Mouse (Mus musculus): ENCODE results near the gene Sh3bgrl2. TPM values are rescaled to one million over a fixed set of nuclear protein-coding genes. Genes with fewer than 3 reads are reported as not detected.

Gene Sh3bgrl2
- polyA plus RNA-seq, 1 experiment = 5.8 TPM

DNA sequence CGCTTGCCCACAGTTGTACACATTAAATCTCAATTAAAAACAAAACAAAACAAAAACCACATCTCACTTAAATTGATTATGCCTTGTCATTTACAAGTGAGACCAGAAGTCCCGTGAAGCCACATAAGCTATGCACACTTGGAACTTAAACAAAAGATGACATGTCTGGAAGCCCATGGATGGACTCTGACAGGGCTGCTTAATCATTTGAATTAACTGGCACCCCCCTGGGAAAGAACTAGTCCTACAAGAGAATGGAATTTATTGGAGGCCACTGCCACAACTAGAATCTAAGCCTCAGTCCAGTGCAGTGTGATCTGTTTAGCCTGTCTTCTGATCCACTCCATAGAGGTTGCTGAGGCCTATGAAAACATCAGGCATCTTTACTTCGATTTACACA lies 23.2 kb downstream of the Sh3bgrl2 start:
- TF ChIP-seq POLR2A (IDR thresholded peaks at IDR 0.05; ENCODE audit: control insufficient read depth, low read depth, low read length) (no peak), CTCF (IDR thresholded peaks at IDR 0.05; ENCODE audit: control insufficient read depth, insufficient read depth, insufficient replicate concordance, low read depth, low read length) (no peak)
- H3K4me3 ChIP-seq (ENCODE audit: control insufficient read depth, low read depth, low read length) = no peak overlapping the region
- H3K4me1 ChIP-seq (ENCODE audit: control insufficient read depth, insufficient read depth, low read length) = no peaks in the 10 kb centered on the region
- H3K36me3 ChIP-seq (ENCODE audit: control insufficient read depth, insufficient read depth, low read length) = no peaks in the 10 kb centered on the region
- H3K27ac ChIP-seq (ENCODE audit: control insufficient read depth, insufficient read depth, low read depth, low read length) = no peak overlapping the region
- no peaks in the 10 kb centered on the region for H3K27me3 ChIP-seq (ENCODE audit: control insufficient read depth, insufficient read depth, low read length)

DNA sequence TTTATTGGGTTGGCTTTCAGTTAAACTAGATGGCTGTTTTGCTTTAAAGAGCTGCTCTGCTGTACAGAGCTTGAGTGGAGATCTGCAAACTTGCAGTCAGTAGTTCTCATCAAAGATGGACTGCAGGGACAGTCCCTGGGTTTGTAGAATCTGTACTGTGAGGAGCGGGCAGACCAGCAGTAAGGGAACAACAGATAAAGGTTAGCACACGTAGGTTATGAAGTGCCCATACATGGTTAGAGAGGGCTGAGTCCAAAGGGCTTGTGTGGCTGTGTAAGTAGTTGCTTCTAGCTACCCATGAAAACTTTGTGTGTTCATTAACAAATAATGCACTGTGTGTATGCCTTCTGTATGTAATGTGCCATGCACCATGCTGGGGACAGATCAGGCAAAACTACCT lies 24.2 kb downstream of the Sh3bgrl2 start:
- Histone ChIP-seq H3K4me3 (ENCODE audit: control insufficient read depth, low read depth, low read length) (no peak overlapping the region), H3K27me3 (ENCODE audit: control insufficient read depth, insufficient read depth, low read length) (no peaks in the 10 kb centered on the region), H3K27ac (ENCODE audit: control insufficient read depth, insufficient read depth, low read depth, low read length) (no peak overlapping the region), H3K36me3 (ENCODE audit: control insufficient read depth, insufficient read depth, low read length) (no peaks in the 10 kb centered on the region), H3K4me1 (ENCODE audit: control insufficient read depth, insufficient read depth, low read length) (no peaks in the 10 kb centered on the region)
- TF ChIP-seq POLR2A (IDR thresholded peaks at IDR 0.05; ENCODE audit: control insufficient read depth, low read depth, low read length) = no peak
- TF ChIP-seq CTCF (IDR thresholded peaks at IDR 0.05; ENCODE audit: control insufficient read depth, insufficient read depth, insufficient replicate concordance, low read depth, low read length) = no peak

DNA sequence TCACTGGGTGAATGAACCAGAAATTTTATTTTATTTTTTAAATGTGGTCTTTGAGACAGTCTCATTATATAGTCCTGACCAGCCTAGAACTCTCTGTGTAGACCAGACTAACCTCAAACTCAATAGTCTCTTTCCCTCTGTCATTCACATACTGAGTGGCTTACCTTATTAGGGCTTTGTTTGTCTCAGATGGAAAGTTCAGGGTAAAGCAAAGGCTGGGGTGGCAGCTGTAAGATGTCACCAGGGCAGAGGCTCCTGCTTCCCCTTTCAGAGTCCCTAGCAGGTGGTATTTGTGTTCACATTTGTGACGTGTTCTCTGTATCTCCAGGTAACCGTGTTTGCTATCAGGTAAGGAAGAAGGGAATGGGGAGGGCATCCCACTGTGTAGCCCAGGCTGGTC lies 24.7 kb downstream of the Sh3bgrl2 start:
- TF ChIP-seq CTCF (IDR thresholded peaks at IDR 0.05; ENCODE audit: control insufficient read depth, insufficient read depth, insufficient replicate concordance, low read depth, low read length) = no peak
- TF ChIP-seq POLR2A (IDR thresholded peaks at IDR 0.05; ENCODE audit: control insufficient read depth, low read depth, low read length) = no peak
- H3K36me3 ChIP-seq (ENCODE audit: control insufficient read depth, insufficient read depth, low read length) = no peaks in the 10 kb centered on the region
- H3K27me3 ChIP-seq (ENCODE audit: control insufficient read depth, insufficient read depth, low read length) = no peaks in the 10 kb centered on the region
- no peaks in the 10 kb centered on the region for H3K4me1 ChIP-seq (ENCODE audit: control insufficient read depth, insufficient read depth, low read length)
- no peak overlapping the region for H3K4me3 ChIP-seq (ENCODE audit: control insufficient read depth, low read depth, low read length)
- H3K27ac ChIP-seq (ENCODE audit: control insufficient read depth, insufficient read depth, low read depth, low read length) = no peak overlapping the region

- H3K27ac ChIP-seq (ENCODE audit: control insufficient read depth, insufficient read depth, low read depth, low read length) = no peak overlapping the region
- TF ChIP-seq CTCF (IDR thresholded peaks at IDR 0.05; ENCODE audit: control insufficient read depth, insufficient read depth, insufficient replicate concordance, low read depth, low read length) = no peak
- H3K4me1 ChIP-seq (ENCODE audit: control insufficient read depth, insufficient read depth, low read length) = no peaks in the 10 kb centered on the region
Measured at GRCm38 (mm10) chr9:83573588-83573987, 25.5 kb downstream of the Sh3bgrl2 start.

DNA sequence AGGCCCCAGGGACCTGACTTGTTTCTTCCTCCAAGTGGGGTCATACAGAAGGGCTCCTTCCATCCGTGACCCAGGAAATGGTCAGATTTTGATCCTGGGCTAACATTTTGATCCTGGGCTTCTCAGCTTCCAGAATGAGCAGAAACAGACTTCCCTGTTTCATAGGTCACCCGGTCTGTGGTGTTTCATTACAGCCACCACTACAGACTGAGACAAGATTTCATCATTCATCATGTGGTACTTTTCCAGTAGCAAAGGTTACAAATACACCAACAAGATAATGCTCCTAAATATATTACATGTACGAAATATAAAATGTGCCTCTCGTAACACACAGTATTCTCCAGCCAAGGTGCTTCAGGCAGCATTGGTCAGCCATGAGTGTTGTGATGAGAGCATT lies 27.3 kb downstream of the Sh3bgrl2 start:
- Histone ChIP-seq H3K36me3 (ENCODE audit: control insufficient read depth, insufficient read depth, low read length) (no peaks in the 10 kb centered on the region), H3K27me3 (ENCODE audit: control insufficient read depth, insufficient read depth, low read length) (no peaks in the 10 kb centered on the region), H3K4me3 (ENCODE audit: control insufficient read depth, low read depth, low read length) (no peak overlapping the region), H3K4me1 (ENCODE audit: control insufficient read depth, insufficient read depth, low read length) (no peaks in the 10 kb centered on the region), H3K27ac (ENCODE audit: control insufficient read depth, insufficient read depth, low read depth, low read length) (no peak overlapping the region)
- TF ChIP-seq CTCF (IDR thresholded peaks at IDR 0.05; ENCODE audit: control insufficient read depth, insufficient read depth, insufficient replicate concordance, low read depth, low read length) = no peak
- TF ChIP-seq POLR2A (IDR thresholded peaks at IDR 0.05; ENCODE audit: control insufficient read depth, low read depth, low read length) = no peak

More at GRCm38 (mm10) chr9:83573588-83573987, 25.5 kb downstream of the Sh3bgrl2 start:
- Histone ChIP-seq H3K27me3 (ENCODE audit: control insufficient read depth, insufficient read depth, low read length) (no peaks in the 10 kb centered on the region), H3K36me3 (ENCODE audit: control insufficient read depth, insufficient read depth, low read length) (no peaks in the 10 kb centered on the region), H3K4me3 (ENCODE audit: control insufficient read depth, low read depth, low read length) (no peak overlapping the region)

- Histone ChIP-seq H3K36me3 (ENCODE audit: control insufficient read depth, insufficient read depth, low read length) (no peaks in the 10 kb centered on the region), H3K4me1 (ENCODE audit: control insufficient read depth, insufficient read depth, low read length) (no peaks in the 10 kb centered on the region), H3K4me3 (ENCODE audit: control insufficient read depth, low read depth, low read length) (no peak overlapping the region), H3K27me3 (ENCODE audit: control insufficient read depth, insufficient read depth, low read length) (no peaks in the 10 kb centered on the region), H3K27ac (ENCODE audit: control insufficient read depth, insufficient read depth, low read depth, low read length) (no peak overlapping the region)
- no peak for TF ChIP-seq CTCF (IDR thresholded peaks at IDR 0.05; ENCODE audit: control insufficient read depth, insufficient read depth, insufficient replicate concordance, low read depth, low read length)
- no peak for TF ChIP-seq POLR2A (IDR thresholded peaks at IDR 0.05; ENCODE audit: control insufficient read depth, low read depth, low read length)
Measured at GRCm38 (mm10) chr9:83576018-83576688, 28.0 kb downstream of the Sh3bgrl2 start.

- H3K27me3 ChIP-seq (ENCODE audit: control insufficient read depth, insufficient read depth, low read length) = no peaks in the 10 kb centered on the region
- no peak overlapping the region for H3K27ac ChIP-seq (ENCODE audit: control insufficient read depth, insufficient read depth, low read depth, low read length)
- H3K4me1 ChIP-seq (ENCODE audit: control insufficient read depth, insufficient read depth, low read length) = no peaks in the 10 kb centered on the region
- H3K36me3 ChIP-seq (ENCODE audit: control insufficient read depth, insufficient read depth, low read length) = no peaks in the 10 kb centered on the region
- no peak for TF ChIP-seq POLR2A (IDR thresholded peaks at IDR 0.05; ENCODE audit: control insufficient read depth, low read depth, low read length)
- TF ChIP-seq CTCF (IDR thresholded peaks at IDR 0.05; ENCODE audit: control insufficient read depth, insufficient read depth, insufficient replicate concordance, low read depth, low read length) = peak; percentile 24; the same call in 1 of the 2 replicates
- H3K4me3 ChIP-seq (ENCODE audit: control insufficient read depth, low read depth, low read length) = no peak overlapping the region
Measured at GRCm38 (mm10) chr9:83576689-83577057, 28.5 kb downstream of the Sh3bgrl2 start.

Measured in testis, adult 2 months (tissue).